Mouse (Mus musculus): ENCODE results near the gene S1pr5. TPM values are rescaled to one million over a fixed set of nuclear protein-coding genes. Genes with fewer than 3 reads are reported as not detected.

S1pr5 gene
- polyA plus RNA-seq, 1 experiment from 2014 or later: 0.10 TPM

GRCm38 (mm10) chr9:21194787-21195493, 53.3 kb downstream of the S1pr5 start:
- Histone ChIP-seq H3K9me3 (replicated peaks) (no peaks in the 10 kb centered on the region), H3K9ac (no peak overlapping the region), H3K4me1 (peaks cover 8% of the 10 kb centered on the region), H3K36me3 (peaks cover 2% of the 10 kb centered on the region; the same call in 1 of the 2 replicates), H3K4me3 (no peak overlapping the region), H3K27ac (no peak overlapping the region), H3K27me3 (replicated peaks) (no peaks in the 10 kb centered on the region), H3K4me2 (no peak overlapping the region)
- no peak for ATAC-seq
- WGBS (ENCODE audit: insufficient replicate concordance): 72% methylated on average over 4 of the region's 4 CpGs

DNA sequence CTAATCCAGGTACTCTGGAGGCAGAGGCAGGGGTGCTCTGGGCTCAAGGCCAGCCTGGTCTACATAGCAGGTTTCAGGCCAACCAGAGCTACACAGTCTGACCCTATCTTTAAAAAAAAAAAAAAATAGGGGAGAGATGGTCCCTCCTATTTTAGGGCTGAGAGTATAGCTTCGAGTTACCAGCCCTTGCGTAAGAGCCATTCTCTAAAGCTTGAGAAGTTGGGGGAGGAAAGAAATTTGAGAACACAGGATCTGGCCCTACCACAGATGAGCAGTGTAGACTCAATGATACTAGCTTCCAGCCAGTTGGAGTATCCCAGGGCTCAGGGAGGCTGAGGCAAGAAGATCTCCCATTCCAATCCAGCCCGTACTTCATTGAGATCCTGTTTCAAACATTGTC, 54.5 kb downstream of the S1pr5 start:
- Histone ChIP-seq H3K27me3 (replicated peaks) (no peaks in the 10 kb centered on the region), H3K4me1 (peaks cover 8% of the 10 kb centered on the region), H3K4me2 (no peak overlapping the region), H3K9ac (no peak overlapping the region), H3K27ac (no peak overlapping the region), H3K4me3 (no peak overlapping the region), H3K36me3 (no peaks in the 10 kb centered on the region), H3K9me3 (replicated peaks) (no peaks in the 10 kb centered on the region)
- WGBS (ENCODE audit: insufficient replicate concordance): 72% methylated on average over 3 of the region's 3 CpGs
- no peak for ATAC-seq

Other genes starting within 250 kb of the S1pr5 start
- gene Mrpl4, start 245.7 kb downstream of the S1pr5 start, polyA plus RNA-seq (2016; fragmentation: Nextera tagmentation; extraction: Ambion mirVana): 89.3 and 91.4 TPM in 2 replicates
- 9.9 TPM in 2 replicates for gene Icam1, start 232.5 kb downstream of the S1pr5 start, polyA plus RNA-seq (2016; fragmentation: Nextera tagmentation; extraction: Ambion mirVana)
- 231 and 238 TPM in 2 replicates for gene Icam4, start 219.1 kb downstream of the S1pr5 start, polyA plus RNA-seq (2016; fragmentation: Nextera tagmentation; extraction: Ambion mirVana)
- gene Icam5, start 216.4 kb downstream of the S1pr5 start, polyA plus RNA-seq (2016; fragmentation: Nextera tagmentation; extraction: Ambion mirVana): 0.42 and 0.45 TPM in 2 replicates
- gene Zglp1, start 181.3 kb downstream of the S1pr5 start, polyA plus RNA-seq (2016; fragmentation: Nextera tagmentation; extraction: Ambion mirVana): 0.62 TPM in 1 of 2 replicates, not detected in the other
- 0.77 and 0.98 TPM in 2 replicates for gene Gm49373, start 175.3 kb downstream of the S1pr5 start, polyA plus RNA-seq (2016; fragmentation: Nextera tagmentation; extraction: Ambion mirVana)
- gene Fdx1l, start 174.8 kb downstream of the S1pr5 start, polyA plus RNA-seq (2016; fragmentation: Nextera tagmentation; extraction: Ambion mirVana): 48.7 and 49.6 TPM in 2 replicates
- 1.2 and 2.1 TPM in 2 replicates for gene Gm38431, start 156.4 kb downstream of the S1pr5 start, polyA plus RNA-seq (2016; fragmentation: Nextera tagmentation; extraction: Ambion mirVana)
- gene Raver1, start 156.4 kb downstream of the S1pr5 start, polyA plus RNA-seq (2016; fragmentation: Nextera tagmentation; extraction: Ambion mirVana): 39.8 and 43.8 TPM in 2 replicates
- 8.5 and 10.4 TPM in 2 replicates for gene Tyk2, start 117.2 kb downstream of the S1pr5 start, polyA plus RNA-seq (2016; fragmentation: Nextera tagmentation; extraction: Ambion mirVana)
- 221 and 228 TPM in 2 replicates for gene Cdc37, start 98.5 kb downstream of the S1pr5 start, polyA plus RNA-seq (2016; fragmentation: Nextera tagmentation; extraction: Ambion mirVana)
- 2.6 and 2.9 TPM in 2 replicates for gene Pde4a, start 82.7 kb downstream of the S1pr5 start, polyA plus RNA-seq (2016; fragmentation: Nextera tagmentation; extraction: Ambion mirVana)
- gene Keap1, start 9.1 kb downstream of the S1pr5 start, polyA plus RNA-seq (2016; fragmentation: Nextera tagmentation; extraction: Ambion mirVana): 39.8 and 41.6 TPM in 2 replicates
- gene Atg4d, start 16.9 kb upstream of the S1pr5 start, polyA plus RNA-seq (2016; fragmentation: Nextera tagmentation; extraction: Ambion mirVana): 85.7 and 85.9 TPM in 2 replicates
- 14.5 and 15.5 TPM in 2 replicates for gene Kri1, start 39.5 kb upstream of the S1pr5 start, polyA plus RNA-seq (2016; fragmentation: Nextera tagmentation; extraction: Ambion mirVana)
- 87.4 and 88.6 TPM in 2 replicates for gene Cdkn2d, start 43.0 kb upstream of the S1pr5 start, polyA plus RNA-seq (2016; fragmentation: Nextera tagmentation; extraction: Ambion mirVana)
- 0.10 and 0.25 TPM in 2 replicates for gene Ap1m2, start 63.9 kb upstream of the S1pr5 start, polyA plus RNA-seq (2016; fragmentation: Nextera tagmentation; extraction: Ambion mirVana)
- 29.2 and 32.5 TPM in 2 replicates for gene Slc44a2, start 72.3 kb upstream of the S1pr5 start, polyA plus RNA-seq (2016; fragmentation: Nextera tagmentation; extraction: Ambion mirVana)
- gene Ilf3, start 119.4 kb upstream of the S1pr5 start, polyA plus RNA-seq (2016; fragmentation: Nextera tagmentation; extraction: Ambion mirVana): 84.1 and 85.3 TPM in 2 replicates
- 31.2 and 32.7 TPM in 2 replicates for gene Qtrt1, start 163.4 kb upstream of the S1pr5 start, polyA plus RNA-seq (2016; fragmentation: Nextera tagmentation; extraction: Ambion mirVana)
- 72.2 and 75.5 TPM in 2 replicates for gene Dnm2, start 176.5 kb upstream of the S1pr5 start, polyA plus RNA-seq (2016; fragmentation: Nextera tagmentation; extraction: Ambion mirVana)

All from liver, embryonic 12.5 days (tissue).